Mouse (Mus musculus) liver, embryonic 14.5 days (tissue): ENCODE measurements around the gene Ttc9. TPM values are rescaled to one million over a fixed set of nuclear protein-coding genes. Genes with fewer than 3 reads are reported as not detected.

Experiments
- ATAC-seq: fragments of 200-750 bp; cut with Nextera tagmentation; 2 replicates; pipeline ENCODE4 v1.8.0; 2017; ENCODE audit warnings: moderate number of reproducible peaks, mild to moderate bottlenecking, moderate library complexity; ENCODE audit not compliant: insufficient read depth
- DNase-seq, 3 experiments: peaks; one replicate each; pipeline ENCODE4 v3.0.0-alpha.2; 2012 to 2013; ENCODE audit warnings: low read depth in 3 of 3, low spot score in 3 of 3
- H3K27ac ChIP-seq: fragments of 300-500 bp; sonication (generic); 2 replicates; pipeline ENCODE4 v1.5.1; 2014; ENCODE audit warnings: moderate library complexity, mild to moderate bottlenecking, control low read depth, inconsistent platforms
- H3K27me3 ChIP-seq: fragments of 300-500 bp; sonication (generic); 2 replicates; pipeline ENCODE4 v1.6.1; 2014; ENCODE audit warnings: mild to moderate bottlenecking, low read length, moderate library complexity; ENCODE audit not compliant: control insufficient read depth, insufficient read depth
- H3K36me3 ChIP-seq: fragments of 300-500 bp; sonication (generic); replicated peaks from 2 replicates; pipeline ENCODE4 v1.6.1; 2014; ENCODE audit warnings: low read depth; ENCODE audit not compliant: control insufficient read depth, insufficient read depth
- H3K4me1 ChIP-seq, 2 experiments: fragments of 200-500 bp in 1 of 2; fragments of 300-500 bp in 1 of 2; sonication (generic) in 1 of 2; replicated peaks; 2 replicates each; pipeline ENCODE4 v1.6.1; 2012 to 2014; ENCODE audit warnings: antibody characterized with exemption in 1 of 2, inconsistent platforms in 1 of 2, low read length in 1 of 2; ENCODE audit not compliant: control insufficient read depth in 2 of 2, insufficient read depth in 2 of 2
- H3K4me2 ChIP-seq: fragments of 300-500 bp; sonication (generic); 2 replicates; pipeline ENCODE4 v1.6.1; 2014; ENCODE audit warnings: low read depth, mild to moderate bottlenecking, control low read depth, moderate library complexity
- H3K4me3 ChIP-seq, 2 experiments: fragments of 200-500 bp in 1 of 2; fragments of 300-500 bp in 1 of 2; sonication (generic) in 1 of 2; 2 replicates each; pipeline ENCODE4 v1.5.1; 2012 to 2014; ENCODE audit warnings: low read depth in 2 of 2, low read length in 2 of 2, mild to moderate bottlenecking in 2 of 2, control low read depth in 1 of 2, inconsistent platforms in 1 of 2, moderate library complexity in 1 of 2; ENCODE audit not compliant: insufficient read depth in 1 of 2
- H3K9ac ChIP-seq: fragments of 300-500 bp; sonication (generic); replicated peaks from 2 replicates; pipeline ENCODE4 v1.6.1; 2014; ENCODE audit warnings: mild to moderate bottlenecking, control low read depth, moderate library complexity
- H3K9me3 ChIP-seq: fragments of 300-500 bp; sonication (generic); 2 replicates; pipeline ENCODE4 v1.6.1; 2016; ENCODE audit warnings: low read length, mixed read lengths; ENCODE audit not compliant: control insufficient read depth
- CTCF ChIP-seq: IDR thresholded peaks from 2 replicates; pipeline ENCODE4 v1.5.1; 2016; ENCODE audit warnings: antibody characterized with exemption, low read depth, control low read depth
- EP300 ChIP-seq: IDR thresholded peaks from 2 replicates; pipeline ENCODE4 v1.6.1; 2016; ENCODE audit warnings: antibody characterized with exemption, low read depth
- WGBS: fragments of 180-500 bp; shearing (Covaris S2); extraction: QIAGEN DNeasy Blood & Tissue Kit; methylation state at CpG from one replicate; pipeline ENCODE4 v1.1.7; 2014; ENCODE audit not compliant: insufficient replicate concordance; 5-methylcytosine and 5-hydroxymethylcytosine counted together
- polyA plus RNA-seq, 2 experiments: library from polyadenylated mRNA; depleted of rRNA in 1 of 2; stranded (reverse) in 1 of 2; unstranded in 1 of 2; fragments of >200 nt; fragmentation: Nextera tagmentation in 1 of 2; extraction: Ambion mirVana in 1 of 2; gene quantifications; 2 replicates each; pipeline versions ENCODE4 v1.2.1 to v1.2.3; 2012 to 2014

Gene Ttc9
- polyA plus RNA-seq, 2 experiments, result 0.02 to 0.05 TPM

- Histone ChIP-seq H3K4me3 (no peak overlapping the region), H3K9ac (no peak overlapping the region), H3K27me3 (no peaks in the 10 kb centered on the region; the same call in 1 of the 2 replicates), H3K4me2 (no peak overlapping the region), H3K27ac (no peak overlapping the region), H3K36me3 (no peaks in the 10 kb centered on the region), H3K9me3 (no peaks in the 10 kb centered on the region), H3K4me1 (no peaks in the 10 kb centered on the region)
- DNase-seq, result no peak
- no peak for ATAC-seq
- TF ChIP-seq CTCF (no peak), EP300 (no peak)
Observed at GRCm38 (mm10) chr12:81609445-81609844, 21.6 kb upstream of the Ttc9 start.

- 58% methylated on average over 6 of the region's 6 CpGs for WGBS
Observed at GRCm38 (mm10) chr12:81615807-81616206, 15.2 kb upstream of the Ttc9 start.

GRCm38 (mm10) chr12:81616980-81617379, 14.1 kb upstream of the Ttc9 start:
- H3K9ac ChIP-seq, result no peak overlapping the region
- no peak for TF ChIP-seq CTCF
- TF ChIP-seq EP300, result no peak
- WGBS, result 37% methylated on average over 7 of the region's 7 CpGs

More at GRCm38 (mm10) chr12:81615807-81616206, 15.2 kb upstream of the Ttc9 start:
- Histone ChIP-seq H3K36me3 (no peaks in the 10 kb centered on the region), H3K27me3 (no peaks in the 10 kb centered on the region), H3K4me3 (no peak overlapping the region), H3K27ac (no peak overlapping the region), H3K4me1 (no peaks in the 10 kb centered on the region), H3K9ac (no peak overlapping the region), H3K9me3 (no peaks in the 10 kb centered on the region), H3K4me2 (no peak overlapping the region)
- TF ChIP-seq EP300 (no peak), CTCF (no peak)
- ATAC-seq (no peak), DNase-seq (no peak)

GRCm38 (mm10) chr12:81619302-81619701, 11.7 kb upstream of the Ttc9 start:
- TF ChIP-seq EP300, result no peak
- peak; percentile 81 for TF ChIP-seq CTCF
- no peaks in the 10 kb centered on the region for H3K9me3 ChIP-seq
- 12% methylated on average over 5 of the region's 5 CpGs for WGBS

More at GRCm38 (mm10) chr12:81616980-81617379, 14.1 kb upstream of the Ttc9 start:
- Histone ChIP-seq H3K27ac (no peak overlapping the region), H3K9me3 (no peaks in the 10 kb centered on the region), H3K36me3 (no peaks in the 10 kb centered on the region), H3K4me2 (no peak overlapping the region), H3K4me1 (no peaks in the 10 kb centered on the region), H3K4me3 (no peak overlapping the region), H3K27me3 (no peaks in the 10 kb centered on the region)
- no peak for ATAC-seq
- DNase-seq, result no peak

GRCm38 (mm10) chr12:81623377-81623776, 7.7 kb upstream of the Ttc9 start:
- no peak for TF ChIP-seq EP300
- TF ChIP-seq CTCF, result no peak
- H3K27ac ChIP-seq, result no peak overlapping the region
- H3K27me3 ChIP-seq, result no peaks in the 10 kb centered on the region; the same call in 1 of the 2 replicates
- no peaks in the 10 kb centered on the region for H3K36me3 ChIP-seq
- H3K4me2 ChIP-seq, result no peak overlapping the region
- no peak overlapping the region for H3K4me3 ChIP-seq
- peaks cover 0 to 2% of the 10 kb centered on the region in 2 experiments; a peak in 2 of 4 replicates for H3K4me1 ChIP-seq
- H3K9ac ChIP-seq, result no peak overlapping the region
- DNase-seq (no peak), ATAC-seq (no peak)
- WGBS, result 61% methylated on average over 4 of the region's 4 CpGs
- H3K9me3 ChIP-seq, result no peaks in the 10 kb centered on the region

More at GRCm38 (mm10) chr12:81619302-81619701, 11.7 kb upstream of the Ttc9 start:
- H3K4me2 ChIP-seq, result no peak overlapping the region
- H3K9ac ChIP-seq, result no peak overlapping the region
- no peaks in the 10 kb centered on the region for H3K27me3 ChIP-seq
- H3K27ac ChIP-seq, result no peak overlapping the region
- no peaks in the 10 kb centered on the region for H3K36me3 ChIP-seq
- ATAC-seq (no peak), DNase-seq (peak in 1 of 3 experiments; percentile 40)
- no peak overlapping the region for H3K4me3 ChIP-seq
- no peaks in the 10 kb centered on the region for H3K4me1 ChIP-seq
